Mouse (Mus musculus) A20 (cell line): ENCODE results near the gene Lrrk1.
A peak's percentile ranks its signal among the peaks of the same experiment; 100 is the strongest.

ENCODE experiments used
- DNase-seq: peaks from one replicate; pipeline ENCODE4 v3.0.0-alpha.2; 2011; ENCODE audit warnings: low read depth, low spot score

Lrrk1 gene

GRCm38 (mm10) chr7:66384891-66385290 lies 3.3 kb downstream of the Lrrk1 start:
- DNase-seq, result peak; percentile 73

- DNase-seq, result peak; percentile 81
Observed at GRCm38 (mm10) chr7:66384213-66384612, 3.9 kb downstream of the Lrrk1 start.

DNA sequence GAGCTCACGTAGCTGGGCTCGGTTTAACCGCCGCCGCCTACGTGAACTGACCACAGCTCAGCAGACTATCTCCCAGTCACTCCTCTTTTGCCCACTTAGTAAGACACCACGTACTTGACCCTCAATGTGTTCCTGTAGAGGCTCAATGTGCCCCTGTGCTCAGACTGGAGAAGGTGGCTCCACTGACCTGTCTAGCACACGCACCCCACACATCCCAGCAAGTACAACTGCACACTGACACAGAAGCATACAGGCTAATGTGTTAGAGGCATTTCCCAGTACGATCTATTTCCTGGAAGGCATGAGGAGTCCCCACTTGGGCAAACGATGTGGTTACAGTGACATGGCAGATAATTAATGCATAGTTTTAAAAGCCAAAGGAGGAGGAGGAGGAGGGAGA lies 11.6 kb downstream of the Lrrk1 start:
- no peak for DNase-seq

DNA sequence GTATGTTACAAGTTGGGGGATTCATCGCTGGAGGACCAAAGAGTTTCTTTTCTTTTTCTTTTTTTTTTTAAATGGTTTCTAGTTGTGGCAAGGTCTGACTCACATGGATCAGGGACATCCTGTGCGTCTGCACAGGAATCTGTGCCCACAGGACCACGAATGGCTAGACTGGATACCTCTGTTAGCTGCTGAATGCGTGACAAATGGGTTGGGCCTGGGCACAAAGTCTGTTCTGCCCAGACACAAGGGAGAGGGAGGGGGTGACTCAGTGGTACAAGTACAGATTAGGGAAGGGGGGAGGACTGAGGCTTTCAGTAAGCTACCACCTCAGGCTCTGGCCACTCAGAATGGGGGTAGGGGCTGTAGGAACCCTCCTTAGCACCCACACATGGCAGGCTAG lies 12.4 kb downstream of the Lrrk1 start:
- DNase-seq, result no peak

DNA sequence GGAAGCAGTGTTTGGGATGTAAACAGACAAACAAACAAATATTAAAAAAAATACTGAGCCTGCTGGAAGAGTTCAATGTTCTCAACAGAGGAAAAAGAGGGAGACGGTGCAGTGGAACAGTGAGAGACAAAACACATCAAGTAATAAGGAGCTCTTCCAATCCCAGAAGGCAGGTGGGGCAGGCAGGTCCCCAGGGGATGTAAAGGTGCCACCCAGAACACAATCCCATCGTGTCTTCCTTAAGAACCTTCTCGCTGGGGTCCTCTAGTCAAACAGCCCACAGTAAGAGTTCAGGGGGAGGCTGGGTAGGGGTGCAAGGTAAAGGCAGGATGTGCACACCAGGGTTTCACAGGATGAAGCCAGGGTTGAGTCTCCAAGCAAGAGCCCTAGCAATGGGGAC lies 14.8 kb downstream of the Lrrk1 start:
- DNase-seq, result no peak

DNA sequence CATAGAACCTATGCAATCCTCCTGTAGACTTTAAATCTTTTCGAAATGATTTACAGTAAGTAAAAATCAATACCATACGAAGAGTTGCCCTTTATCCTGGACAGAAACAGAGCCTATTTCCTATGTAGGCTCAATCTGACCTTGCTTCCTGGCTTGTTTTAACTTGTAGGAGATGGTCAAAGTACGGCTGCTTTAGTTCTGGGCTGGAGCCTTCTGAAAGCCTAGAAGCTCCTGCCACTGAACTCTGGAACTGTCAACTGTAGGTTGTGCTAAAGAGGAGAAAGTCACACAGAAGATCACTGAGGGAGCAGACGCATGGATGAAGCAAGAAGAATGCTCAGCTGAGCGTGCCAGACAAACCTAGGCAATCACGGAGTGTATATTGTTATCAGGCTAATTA lies 17.2 kb downstream of the Lrrk1 start:
- DNase-seq, result no peak

GRCm38 (mm10) chr7:66369934-66370445 lies 18.2 kb downstream of the Lrrk1 start:
- no peak for DNase-seq

GRCm38 (mm10) chr7:66369071-66369933 lies 18.8 kb downstream of the Lrrk1 start:
- peak; percentile 67 for DNase-seq

GRCm38 (mm10) chr7:66365904-66366303 lies 22.2 kb downstream of the Lrrk1 start, which contains the start of gene Gm10974:
Gene Gm10974 (plus strand): TSS chr7:66365905.
- no peak for DNase-seq

DNA sequence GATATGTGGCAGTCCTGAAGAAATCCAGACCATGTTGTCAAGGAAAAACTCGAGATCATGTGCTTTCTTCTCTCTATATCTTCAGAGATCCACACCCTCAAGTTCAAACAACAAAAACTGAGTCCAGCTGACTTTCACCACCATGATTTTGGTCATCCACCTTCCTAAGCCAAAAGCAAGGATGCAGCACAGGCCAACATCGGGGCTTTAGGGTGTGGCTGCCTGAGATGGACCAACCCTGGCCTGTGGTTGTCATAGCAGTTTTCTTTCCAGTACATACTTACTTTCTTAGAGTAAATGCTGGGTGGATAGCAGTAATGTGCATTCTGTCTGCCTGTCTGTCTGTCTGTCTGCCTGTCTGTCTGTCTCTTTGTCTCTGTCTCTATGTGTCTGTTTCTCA lies 22.7 kb downstream of the Lrrk1 start:
- no peak for DNase-seq

DNA sequence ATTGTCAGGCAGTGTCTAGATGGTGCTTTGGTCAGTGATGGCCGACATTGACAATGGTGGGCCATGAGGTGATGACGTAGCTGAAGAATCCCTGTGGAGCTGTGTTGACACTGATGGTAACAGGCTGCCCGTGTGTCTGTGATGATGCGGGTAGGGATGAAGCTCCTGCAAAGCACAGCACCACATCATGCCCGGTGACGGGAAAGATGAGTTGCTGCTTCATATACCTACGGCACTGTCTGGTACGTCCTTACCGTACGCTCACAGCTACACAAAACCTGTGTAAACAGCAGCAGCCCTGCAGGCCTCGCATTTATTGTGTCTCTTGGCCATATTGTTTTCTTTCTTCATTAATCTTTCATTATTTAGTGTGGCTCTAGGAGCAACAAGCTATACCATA lies 23.7 kb downstream of the Lrrk1 start:
- no peak for DNase-seq

- DNase-seq, result no peak
Observed at GRCm38 (mm10) chr7:66359044-66359443, 29.1 kb downstream of the Lrrk1 start.

- no peak for DNase-seq
Observed at GRCm38 (mm10) chr7:66358461-66358860, 29.7 kb downstream of the Lrrk1 start.

DNA sequence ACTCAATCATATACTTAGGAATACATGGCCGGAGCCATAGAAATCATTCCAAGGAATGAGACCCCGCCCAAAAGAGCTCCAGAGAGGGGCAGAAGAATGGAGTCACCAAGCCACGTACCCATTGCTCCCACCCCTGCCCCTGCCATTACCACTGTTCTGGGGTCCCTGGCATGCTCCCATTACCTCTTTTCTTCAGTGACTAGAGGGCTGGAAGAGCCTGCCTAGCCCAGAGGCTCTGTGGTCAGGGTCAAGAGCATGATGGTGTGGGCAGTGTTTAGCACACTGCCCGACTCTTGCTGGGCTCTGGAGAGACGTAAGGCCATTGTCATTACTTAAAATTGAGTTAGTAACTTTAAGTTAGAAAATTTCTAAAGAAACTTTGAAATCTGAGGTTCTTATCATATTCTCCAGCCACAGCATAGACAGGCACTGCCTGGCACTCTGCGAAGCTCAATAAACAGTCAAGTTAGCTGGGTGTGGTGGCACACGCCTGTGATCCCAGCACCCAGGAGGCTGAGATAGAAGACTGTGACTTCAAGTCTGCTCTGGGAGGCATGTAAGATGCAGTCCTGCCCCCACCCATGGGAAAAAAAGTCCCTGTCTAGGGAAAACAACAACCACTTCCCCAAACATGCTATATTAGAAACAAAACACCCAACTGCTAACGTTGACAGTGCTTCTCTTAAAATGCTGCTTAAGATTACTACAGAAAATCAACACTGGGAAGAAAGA lies 32.2 kb downstream of the Lrrk1 start:
- DNase-seq, result no peak

- no peak for DNase-seq
Observed at GRCm38 (mm10) chr7:66354911-66355310, 33.2 kb downstream of the Lrrk1 start.

GRCm38 (mm10) chr7:66351074-66351473 lies 37.1 kb downstream of the Lrrk1 start:
- DNase-seq, result no peak

DNA sequence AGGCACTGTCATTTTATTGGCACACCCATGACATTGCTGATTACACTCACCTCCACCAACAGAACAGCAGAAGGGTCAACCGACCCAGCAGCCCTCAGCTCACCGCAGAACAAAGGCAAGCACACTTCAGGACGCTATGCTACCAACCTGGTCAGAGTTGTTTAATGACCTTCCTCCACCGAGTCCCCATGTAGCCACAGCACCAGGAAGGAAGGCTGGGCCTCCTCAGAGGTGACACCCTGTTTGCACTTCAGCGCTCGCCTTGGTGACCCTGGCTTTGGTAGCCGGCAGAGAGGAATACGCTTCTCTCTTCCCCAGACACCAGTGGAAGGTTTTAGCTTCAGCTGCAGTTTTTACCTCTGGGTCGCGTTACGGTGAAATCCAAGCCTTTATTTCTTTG lies 38.5 kb downstream of the Lrrk1 start:
- no peak for DNase-seq

- DNase-seq, result no peak
Observed at GRCm38 (mm10) chr7:66348588-66348987, 39.6 kb downstream of the Lrrk1 start.

GRCm38 (mm10) chr7:66346959-66347663 lies 41.0 kb downstream of the Lrrk1 start:
- no peak for DNase-seq

- no peak for DNase-seq
Observed at GRCm38 (mm10) chr7:66343307-66343706, 44.8 kb downstream of the Lrrk1 start.

GRCm38 (mm10) chr7:66342831-66343230 lies 45.3 kb downstream of the Lrrk1 start:
- DNase-seq, result no peak

GRCm38 (mm10) chr7:66342323-66342722 lies 45.8 kb downstream of the Lrrk1 start:
- peak; percentile 53 for DNase-seq
